Mouse (Mus musculus): ENCODE data around the gene Gcdh. TPM values are rescaled to one million over a fixed set of nuclear protein-coding genes. Genes with fewer than 3 reads are reported as not detected.

Gene Gcdh
- 10 to 100 TPM in 21 of 26 experiments, 1 to 10 TPM in 5; 4.6 to 47.4 (median 21.0) TPM for total RNA-seq (2018; cell fraction: chromatin; rRNA removed)
- 10 to 100 TPM in 22 of 26 experiments, 1 to 10 TPM in 4; 8.8 to 15.2 (median 12.4) TPM for total RNA-seq (2018; cell fraction: cytosol; rRNA removed)
- total RNA-seq (2018; cell fraction: nucleus; rRNA removed): 10 to 100 TPM in 18 of 26 experiments, 1 to 10 TPM in 8; 5.6 to 23.3 (median 16.6) TPM
- polyA plus RNA-seq (2018): 11.1 to 13.7 TPM (median 12.0 TPM) in 3 replicates

DNA sequence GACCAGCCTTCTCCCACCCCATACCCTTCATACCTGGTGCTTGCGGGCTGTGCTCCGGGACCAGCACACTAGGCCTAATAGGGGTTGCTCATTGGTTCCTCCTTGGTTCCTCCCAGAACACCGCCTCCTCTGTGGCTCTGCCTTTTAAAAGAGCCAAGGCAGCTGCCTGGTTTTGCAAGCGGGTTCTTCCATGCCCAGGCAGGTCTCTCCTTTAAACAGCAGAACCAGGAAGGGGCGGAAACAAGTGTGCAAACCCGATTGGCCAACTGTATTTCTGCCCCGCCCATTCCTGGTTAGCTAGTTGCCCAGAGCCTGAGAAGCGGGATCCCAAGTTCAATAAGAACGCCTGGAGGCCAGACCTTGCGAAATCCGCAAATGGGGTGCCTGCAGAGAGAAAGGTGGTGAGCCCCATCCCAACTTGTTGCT, at the start of gene Gcdh:
Gene Gcdh, minus strand, starts transcription at position 213 of the 426 bp plus-strand sequence.
- no peaks in the 10 kb centered on the region for H3K36me3 ChIP-seq (ENCODE audit: inconsistent target)
- no peaks in the 10 kb centered on the region for H3K79me2 ChIP-seq (ENCODE audit: inconsistent target)
- 1% methylated on average over 10 of the region's 11 CpGs for WGBS (ENCODE audit: missing documents)
- H3K27ac ChIP-seq: no peak within 1 kb of the TSS
- peak within 1 kb of the TSS; percentile 52 for H3K4me3 ChIP-seq (ENCODE audit: inconsistent target)

DNA sequence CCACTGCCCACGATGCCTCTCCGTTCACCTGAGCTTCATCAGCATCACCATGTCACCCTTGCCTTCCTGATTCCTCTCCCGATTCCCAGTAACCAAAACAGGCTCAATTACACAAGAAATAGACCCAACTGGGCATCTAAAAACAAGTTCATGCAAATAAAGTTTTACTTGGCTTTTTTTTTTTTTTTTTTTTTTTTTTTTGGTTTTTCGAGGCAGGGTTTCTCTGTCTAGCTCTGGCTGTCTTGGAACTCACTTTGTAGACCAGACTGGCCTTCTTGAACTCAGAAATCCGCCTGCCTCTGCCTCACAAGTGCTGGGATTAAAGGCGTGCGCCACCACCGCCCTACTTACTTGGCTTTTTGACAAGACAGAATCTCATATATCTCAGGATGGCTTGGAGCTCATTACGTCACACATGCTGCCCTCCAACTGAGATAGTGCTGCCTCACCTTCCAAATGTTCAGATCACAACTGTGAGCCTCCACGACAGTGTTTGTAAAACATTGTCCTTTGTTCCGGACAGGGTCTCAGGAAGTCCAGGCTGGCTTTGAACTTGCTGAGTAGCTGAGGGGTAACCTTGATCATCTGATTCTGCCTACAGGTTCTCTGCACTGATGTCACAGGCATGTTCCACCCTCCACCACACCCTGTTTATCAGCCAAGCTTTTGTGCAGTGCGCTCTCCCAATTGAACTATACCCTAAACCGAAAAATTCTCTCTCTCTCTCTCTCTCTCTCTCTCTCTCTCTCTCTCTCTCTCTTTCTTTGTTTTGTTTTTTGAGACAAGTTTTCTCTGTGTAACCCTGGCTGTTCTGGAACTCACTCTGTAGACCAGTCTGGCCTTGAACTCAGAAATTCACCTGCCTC, 44.1 kb upstream of the Gcdh start:
- WGBS (ENCODE audit: missing documents): 63% methylated on average over 12 of the region's 13 CpGs
- H3K79me2 ChIP-seq (ENCODE audit: inconsistent target): no peaks in the 10 kb centered on the region
- no peaks in the 10 kb centered on the region for H3K36me3 ChIP-seq (ENCODE audit: inconsistent target)
- no peak overlapping the region for H3K27ac ChIP-seq
- no peak overlapping the region for H3K4me3 ChIP-seq (ENCODE audit: inconsistent target)

DNA sequence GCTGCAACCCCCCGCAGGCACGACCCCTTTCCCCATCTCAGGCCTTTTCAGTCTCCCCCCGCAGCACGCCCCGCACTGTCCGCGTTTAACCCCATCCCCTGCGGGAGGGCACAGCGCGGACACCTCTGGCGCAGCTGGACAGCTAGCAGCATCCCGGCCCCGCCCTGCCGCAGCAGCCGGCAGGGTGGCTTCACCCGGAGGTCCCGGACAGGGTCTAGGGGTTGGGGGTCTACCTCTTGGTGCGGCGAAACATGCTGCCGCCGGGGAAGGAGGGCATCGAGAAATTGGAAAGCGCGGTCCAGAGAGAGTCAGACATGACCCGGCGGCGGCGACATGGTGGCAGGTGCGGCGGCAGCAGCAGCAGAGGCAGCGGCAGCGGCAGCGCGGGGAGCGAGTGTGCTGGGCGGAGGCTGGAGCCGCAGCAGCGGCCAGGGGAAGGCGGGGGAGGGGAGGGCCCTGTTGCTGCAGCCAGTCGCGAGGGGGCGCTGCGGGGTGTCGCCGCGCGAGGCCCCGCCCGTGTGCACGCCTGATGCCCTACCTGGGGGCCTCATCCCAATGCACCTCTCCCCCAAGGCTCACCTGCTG, 43.3 kb upstream of the Gcdh start, which contains the start of gene Mast1:
Gene Mast1, minus strand, starts transcription at position 398 of the 585 bp plus-strand sequence.
- Histone ChIP-seq H3K79me2 (ENCODE audit: inconsistent target) (no peaks in the 10 kb centered on the region), H3K4me3 (ENCODE audit: inconsistent target) (no peak within 1 kb of the TSS), H3K36me3 (ENCODE audit: inconsistent target) (no peaks in the 10 kb centered on the region), H3K27ac (no peak within 1 kb of the TSS)
- 2% methylated on average over 44 of the region's 50 CpGs for WGBS (ENCODE audit: missing documents)

DNA sequence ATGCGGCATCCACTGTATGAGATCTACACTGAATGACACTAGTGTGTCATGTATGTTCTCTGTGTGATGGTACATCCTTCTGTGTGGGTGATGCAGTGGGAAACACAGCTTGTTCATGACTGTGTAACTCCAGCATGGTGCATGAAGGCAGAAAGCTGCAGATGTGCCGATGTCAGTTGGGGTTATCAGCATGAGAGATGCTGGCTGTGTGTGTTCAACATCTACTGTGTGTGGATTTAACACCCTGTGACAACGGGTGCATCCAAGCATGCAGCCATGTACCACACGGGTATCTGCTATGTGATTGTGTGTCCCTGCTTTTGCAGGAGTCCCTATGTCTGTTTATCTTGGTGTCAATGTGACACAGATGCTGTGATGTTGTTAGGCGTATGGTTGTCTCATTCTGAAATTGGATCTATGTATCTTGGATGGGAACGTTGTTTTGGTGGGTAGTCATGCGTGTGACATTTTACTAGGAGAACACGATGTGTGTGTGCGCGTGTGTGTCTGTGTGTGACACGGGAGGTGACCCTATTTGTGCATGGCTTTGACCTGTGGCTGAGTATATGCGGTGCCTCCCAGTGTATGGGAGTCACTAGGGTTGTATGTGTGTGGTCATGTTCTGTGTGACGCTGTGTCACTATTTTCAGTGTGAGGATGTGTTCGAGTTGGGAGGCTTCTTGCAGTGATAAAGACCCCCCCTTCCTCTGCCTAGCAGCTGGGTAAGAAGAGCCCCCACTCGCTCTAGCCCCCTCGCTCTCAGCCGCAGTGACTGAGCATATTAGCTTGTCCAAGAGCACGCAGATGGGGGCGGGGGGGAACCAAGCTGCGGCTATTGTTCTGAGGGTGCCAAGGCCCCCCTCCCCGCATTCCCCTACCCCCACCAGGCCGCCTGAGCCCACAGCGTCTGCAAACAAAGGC, 42.6 kb upstream of the Gcdh start:
- Histone ChIP-seq H3K4me3 (ENCODE audit: inconsistent target) (no peak overlapping the region), H3K27ac (no peak overlapping the region), H3K79me2 (ENCODE audit: inconsistent target) (no peaks in the 10 kb centered on the region), H3K36me3 (ENCODE audit: inconsistent target) (no peaks in the 10 kb centered on the region)
- 25% methylated on average over 21 of the region's 23 CpGs for WGBS (ENCODE audit: missing documents)

DNA sequence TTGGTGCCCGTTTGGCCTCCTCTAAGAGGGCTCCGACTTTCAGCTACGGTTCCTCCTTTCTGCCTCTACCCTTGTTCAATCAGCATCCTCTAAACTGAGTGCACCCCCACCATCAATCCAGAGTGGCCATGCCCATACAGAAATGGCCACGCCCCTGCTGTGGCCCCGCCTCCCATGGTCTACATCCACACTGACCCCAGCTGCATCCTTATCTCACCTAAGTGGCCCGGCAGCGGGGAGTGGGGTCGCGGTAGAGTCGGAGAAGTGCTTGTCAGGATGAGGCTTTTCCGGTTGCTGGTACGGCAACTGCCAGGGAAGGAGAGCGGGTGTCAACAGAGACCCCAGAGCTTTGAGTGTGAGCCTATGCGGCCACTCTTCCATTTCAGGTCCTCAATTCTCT, 41.8 kb upstream of the Gcdh start:
- Histone ChIP-seq H3K27ac (no peak overlapping the region), H3K4me3 (ENCODE audit: inconsistent target) (no peak overlapping the region), H3K36me3 (ENCODE audit: inconsistent target) (no peaks in the 10 kb centered on the region), H3K79me2 (ENCODE audit: inconsistent target) (no peaks in the 10 kb centered on the region)
- WGBS (ENCODE audit: missing documents): 3% methylated on average over 12 of the region's 14 CpGs

DNA sequence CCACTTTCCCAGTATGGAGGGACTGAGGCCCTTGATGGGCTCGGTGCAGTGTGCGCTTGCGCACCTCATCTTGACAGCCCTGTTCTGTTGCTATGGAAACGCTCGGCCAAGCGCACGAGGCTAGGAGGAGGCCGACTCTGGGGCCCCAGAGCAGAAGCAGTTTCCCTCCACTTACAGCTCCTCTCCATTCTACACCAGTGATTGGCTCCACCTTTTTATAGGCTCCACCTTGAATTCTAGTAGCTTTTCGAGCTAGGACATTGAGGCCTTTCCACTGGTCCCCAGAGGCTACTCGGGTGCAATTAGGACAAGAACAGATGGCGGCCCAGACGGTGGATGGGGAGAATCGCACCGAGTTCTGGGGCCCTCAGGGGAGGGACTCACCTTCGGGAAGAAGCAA, 41.1 kb upstream of the Gcdh start:
- H3K79me2 ChIP-seq (ENCODE audit: inconsistent target): no peaks in the 10 kb centered on the region
- no peak overlapping the region for H3K4me3 ChIP-seq (ENCODE audit: inconsistent target)
- WGBS (ENCODE audit: missing documents): 5% methylated on average over 15 of the region's 15 CpGs
- no peaks in the 10 kb centered on the region for H3K36me3 ChIP-seq (ENCODE audit: inconsistent target)
- H3K27ac ChIP-seq: no peak overlapping the region

DNA sequence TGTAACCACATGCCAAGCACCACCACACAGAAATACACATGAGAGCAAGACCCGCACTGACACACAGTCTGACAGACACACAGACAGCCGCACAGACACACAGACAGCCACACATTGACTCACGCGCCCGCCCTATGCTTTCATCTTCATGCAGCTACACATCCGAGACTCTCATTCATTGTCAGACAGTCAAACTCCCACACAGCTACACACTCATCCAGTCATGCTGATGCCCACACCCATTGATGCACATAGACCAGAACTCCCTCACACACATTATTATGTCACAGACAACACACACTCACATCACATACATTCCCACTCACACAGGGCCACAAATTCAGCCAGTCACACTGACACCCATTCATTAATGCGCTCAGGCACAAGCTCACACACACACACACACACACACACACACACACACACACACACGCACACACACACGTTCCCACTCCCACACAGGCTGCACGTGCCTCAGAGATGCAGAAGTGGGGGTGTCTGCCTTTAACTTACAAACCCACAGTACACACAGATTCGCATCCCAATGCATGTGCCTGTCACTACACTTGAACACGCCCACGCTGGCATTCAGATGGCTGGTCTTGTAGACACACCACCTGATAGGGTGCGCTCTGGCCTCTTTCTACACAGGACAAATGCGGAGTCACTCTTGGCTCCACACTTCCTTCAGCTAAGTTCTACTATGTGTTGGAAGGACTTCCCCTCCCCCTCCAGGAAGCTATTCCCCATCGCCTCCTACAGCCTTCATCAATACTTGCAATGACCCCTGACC, 40.2 kb upstream of the Gcdh start:
- Histone ChIP-seq H3K4me3 (ENCODE audit: inconsistent target) (no peak overlapping the region), H3K27ac (no peak overlapping the region), H3K36me3 (ENCODE audit: inconsistent target) (no peaks in the 10 kb centered on the region), H3K79me2 (ENCODE audit: inconsistent target) (no peaks in the 10 kb centered on the region)
- 80% methylated on average over 13 of the region's 16 CpGs for WGBS (ENCODE audit: missing documents)

DNA sequence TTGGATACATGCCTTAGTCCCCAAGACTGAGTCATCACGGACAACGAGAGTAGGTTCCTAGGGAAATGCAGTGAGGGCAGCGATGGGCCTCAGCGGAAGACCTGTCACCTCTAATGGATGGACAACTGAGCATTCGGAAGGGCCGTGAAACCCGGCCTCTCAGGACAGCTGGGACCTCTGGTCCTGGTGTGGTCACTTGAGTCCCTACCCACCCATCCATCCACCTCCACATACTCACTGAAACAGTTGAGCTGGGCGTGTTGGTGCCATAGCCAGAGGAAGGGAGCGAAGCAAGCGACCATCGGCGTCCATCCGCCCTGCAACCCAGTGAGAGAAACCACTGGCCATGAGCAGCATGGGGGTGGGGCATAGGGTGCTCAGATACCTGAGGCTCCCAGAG, 36.9 kb upstream of the Gcdh start:
- WGBS (ENCODE audit: missing documents): 84% methylated on average over 13 of the region's 13 CpGs
- H3K27ac ChIP-seq: no peak overlapping the region
- H3K79me2 ChIP-seq (ENCODE audit: inconsistent target): no peaks in the 10 kb centered on the region
- no peaks in the 10 kb centered on the region for H3K36me3 ChIP-seq (ENCODE audit: inconsistent target)
- no peak overlapping the region for H3K4me3 ChIP-seq (ENCODE audit: inconsistent target)

DNA sequence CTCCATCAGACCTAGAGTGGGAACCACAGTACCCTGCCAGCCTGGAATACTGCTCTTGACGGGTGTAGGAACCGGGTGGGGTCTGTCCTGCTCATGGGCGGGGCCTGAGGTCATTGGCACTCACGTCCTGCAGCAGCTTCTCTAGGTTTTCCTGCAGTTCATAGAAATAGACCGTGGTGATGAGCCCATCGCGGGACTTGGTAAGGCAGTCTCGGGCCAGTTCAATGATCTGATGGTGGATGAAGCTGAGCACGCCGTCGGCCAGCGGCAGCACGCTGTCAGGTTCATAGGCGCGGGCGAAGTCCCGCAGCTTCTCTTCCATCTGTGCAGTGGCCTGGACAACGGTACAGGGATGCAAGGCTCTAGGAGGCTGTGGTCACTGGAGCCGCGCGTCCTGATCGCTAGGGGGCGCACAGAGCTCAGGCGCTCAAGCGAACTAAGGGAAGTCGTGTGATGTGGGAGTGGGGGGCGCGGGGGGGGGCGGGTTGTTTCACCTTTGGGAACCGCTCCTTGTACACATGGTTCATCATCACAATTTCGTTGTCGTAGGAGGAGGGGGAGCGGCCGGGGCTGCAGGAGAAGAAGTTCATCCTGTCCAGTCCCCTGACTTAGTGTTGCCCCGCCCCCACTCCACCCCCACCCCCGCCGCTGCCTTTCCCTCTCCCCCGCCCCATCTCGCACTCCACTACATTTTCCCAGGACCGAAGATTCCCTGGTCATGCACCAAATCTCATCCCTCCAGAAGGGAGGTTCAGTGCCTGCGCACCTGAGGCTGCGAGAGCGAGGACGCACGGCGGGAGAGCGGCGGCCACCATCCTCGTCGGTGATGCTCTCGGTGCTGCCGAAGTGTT, 35.0 kb upstream of the Gcdh start:
- Histone ChIP-seq H3K4me3 (ENCODE audit: inconsistent target) (no peak overlapping the region), H3K36me3 (ENCODE audit: inconsistent target) (no peaks in the 10 kb centered on the region), H3K27ac (no peak overlapping the region), H3K79me2 (ENCODE audit: inconsistent target) (no peaks in the 10 kb centered on the region)
- WGBS (ENCODE audit: missing documents): 11% methylated on average over 46 of the region's 52 CpGs

DNA sequence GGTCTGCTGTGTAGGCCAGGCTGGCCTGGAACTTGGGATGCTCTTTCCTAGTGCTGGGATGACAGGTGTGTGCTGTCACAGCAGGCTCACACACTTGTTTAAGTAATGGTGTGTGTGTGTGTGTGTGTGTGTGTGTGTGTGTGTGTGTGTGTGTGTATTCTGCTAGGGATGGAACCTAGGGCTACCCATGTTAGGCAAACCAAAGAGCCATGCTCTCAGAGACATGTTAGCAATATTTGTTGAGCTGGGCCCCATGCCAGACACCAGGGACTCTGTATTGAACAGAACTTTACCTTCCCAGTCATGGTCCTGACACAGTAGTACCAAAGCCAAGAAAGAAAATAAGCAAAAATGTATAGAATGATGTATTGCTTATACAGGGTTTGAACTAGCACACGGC, 33.8 kb upstream of the Gcdh start:
- no peaks in the 10 kb centered on the region for H3K79me2 ChIP-seq (ENCODE audit: inconsistent target)
- H3K36me3 ChIP-seq (ENCODE audit: inconsistent target): no peaks in the 10 kb centered on the region
- H3K4me3 ChIP-seq (ENCODE audit: inconsistent target): no peak overlapping the region
- 79% methylated on average over 1 of the region's 1 CpGs for WGBS (ENCODE audit: missing documents)
- H3K27ac ChIP-seq: no peak overlapping the region

DNA sequence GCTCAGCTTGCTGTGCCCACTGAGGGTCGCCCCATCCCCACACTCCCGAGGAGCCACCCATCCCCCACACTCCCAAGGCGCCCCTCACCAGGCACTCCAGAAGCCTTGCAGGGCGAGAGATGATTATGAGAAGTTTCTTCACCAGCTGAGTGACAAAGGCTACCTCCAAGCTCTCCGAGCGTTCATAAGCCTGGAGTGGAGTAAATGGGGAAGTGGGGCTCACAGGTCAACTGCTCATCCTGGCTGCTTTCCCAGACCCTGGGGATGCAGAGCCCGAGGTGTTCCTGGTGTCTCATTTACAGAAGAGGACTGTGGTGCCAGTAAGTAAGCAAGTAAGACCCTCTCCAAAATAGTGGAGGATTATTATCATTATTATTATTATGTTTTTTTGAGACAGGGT, 31.8 kb upstream of the Gcdh start:
- Histone ChIP-seq H3K36me3 (ENCODE audit: inconsistent target) (no peaks in the 10 kb centered on the region), H3K79me2 (ENCODE audit: inconsistent target) (no peaks in the 10 kb centered on the region), H3K27ac (no peak overlapping the region), H3K4me3 (ENCODE audit: inconsistent target) (no peak overlapping the region)
- WGBS (ENCODE audit: missing documents): 21% methylated on average over 7 of the region's 7 CpGs

DNA sequence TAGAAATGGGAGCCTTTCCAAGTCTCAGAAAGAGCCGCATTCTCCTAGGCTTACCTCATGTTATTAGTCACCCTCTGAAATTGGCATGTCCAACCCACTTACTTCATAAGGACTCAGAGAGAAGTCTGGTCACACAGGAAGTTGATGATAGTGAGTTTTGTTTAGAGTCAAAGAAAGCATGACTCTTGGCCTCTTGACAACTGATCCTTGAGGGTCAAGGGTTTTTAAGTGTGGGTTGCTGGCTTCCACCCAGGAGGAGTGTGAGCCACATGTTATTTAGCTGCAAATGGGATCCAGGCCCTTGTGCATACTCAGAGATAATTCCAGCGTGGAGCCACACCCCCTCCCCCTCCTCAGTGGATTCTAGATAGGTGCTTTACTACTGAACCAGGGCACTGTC, 27.9 kb upstream of the Gcdh start:
- H3K4me3 ChIP-seq (ENCODE audit: inconsistent target): no peak overlapping the region
- 63% methylated on average over 2 of the region's 2 CpGs for WGBS (ENCODE audit: missing documents)

DNA sequence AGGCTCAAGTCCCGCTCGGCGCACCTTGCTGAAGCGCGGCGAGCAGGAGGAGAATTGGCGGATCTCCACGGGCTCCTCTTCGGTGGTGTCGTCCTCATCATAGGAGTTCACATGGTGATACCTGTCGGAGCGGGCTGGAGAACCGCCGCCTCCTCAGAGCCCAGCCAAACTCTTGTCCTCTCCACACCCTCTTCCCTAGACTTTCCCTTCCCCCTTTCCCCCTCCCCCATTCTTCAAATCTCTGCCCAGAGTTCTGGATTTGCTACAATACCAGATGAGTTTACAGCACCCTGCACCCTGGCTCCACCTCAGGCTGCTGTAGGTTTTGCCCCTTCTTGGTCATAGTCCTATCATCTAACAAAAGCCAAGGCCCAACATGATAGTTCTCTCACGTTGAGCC, 24.9 kb upstream of the Gcdh start:
- H3K79me2 ChIP-seq (ENCODE audit: inconsistent target): no peaks in the 10 kb centered on the region

More for the DNA sequence above, 27.9 kb upstream of the Gcdh start:
- Histone ChIP-seq H3K79me2 (ENCODE audit: inconsistent target) (no peaks in the 10 kb centered on the region), H3K27ac (no peak overlapping the region), H3K36me3 (ENCODE audit: inconsistent target) (no peaks in the 10 kb centered on the region)

More for the DNA sequence above, 24.9 kb upstream of the Gcdh start:
- no peaks in the 10 kb centered on the region for H3K36me3 ChIP-seq (ENCODE audit: inconsistent target)
- H3K27ac ChIP-seq: no peak overlapping the region
- H3K4me3 ChIP-seq (ENCODE audit: inconsistent target): no peak overlapping the region
- WGBS (ENCODE audit: missing documents): 89% methylated on average over 11 of the region's 15 CpGs

Measured in macrophage (primary cell).